In the genomic region with DNA sequence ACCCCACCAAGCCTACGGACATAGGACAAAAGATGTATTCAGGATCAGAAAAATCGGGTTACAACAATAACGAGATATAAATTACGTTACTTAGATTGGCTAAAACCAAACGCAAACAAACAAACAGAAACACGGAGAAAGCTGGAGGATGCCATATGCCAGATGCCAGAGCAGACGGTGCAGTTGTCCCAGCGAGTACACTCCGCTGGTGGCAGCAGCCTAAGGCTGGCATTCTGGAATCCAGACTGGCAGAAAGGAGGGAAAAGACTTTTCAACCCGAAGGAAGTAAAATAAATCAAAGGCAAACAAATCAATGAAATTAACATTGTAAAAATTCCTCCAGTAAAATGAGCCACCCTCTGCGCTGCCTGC, we compare ENCODE assay signal across 8 mouse cellular contexts. TPM values are rescaled to one million over a fixed set of nuclear protein-coding genes. Genes with fewer than 3 reads are reported as not detected.
DNase-seq lines count a peak whose midpoint lies in the region; ATAC-seq and TF ChIP-seq lines count a peak whose summit lies in the region.

No protein-coding gene starts in this region.

- ATAC-seq in heart, embryonic 14.5 days (ENCODE audit: insufficient number of reproducible peaks, insufficient read depth, low FRiP score, low read depth), result no peak
- peak; percentile 49; the same call in 1 of the 2 replicates for ATAC-seq in forebrain, embryonic 16.5 days
- no peak for ATAC-seq in limb, embryonic 13.5 days (ENCODE audit: low FRiP score, low read depth)

- peaks cover 0 to 5% of the 10 kb centered on the region in 2 experiments; a peak in 1 of 4 replicates for H3K4me1 ChIP-seq in heart, embryonic 14.5 days (ENCODE audit: control insufficient read depth in 2 of 2, insufficient read depth in 2 of 2, low read length in 2 of 2)
- peaks cover 15% of the 10 kb centered on the region for H3K4me1 ChIP-seq in forebrain, embryonic 16.5 days (replicated peaks; ENCODE audit: control insufficient read depth, insufficient read depth, low read length)
- peaks cover 16% of the 10 kb centered on the region for H3K4me1 ChIP-seq in limb, embryonic 13.5 days
- H3K4me1 ChIP-seq in kidney, adult 2 months (ENCODE audit: control insufficient read depth, insufficient read depth, low read length), result no peaks in the 10 kb centered on the region

- TF ChIP-seq POLR2A in kidney, adult 2 months (IDR thresholded peaks at IDR 0.05; ENCODE audit: low read depth, low read length), result no peak

- 0 out of 2 replicates have a peak, but pooled peaks cover 3% of the 10 kb centered on the region for H3K27me3 ChIP-seq in heart, embryonic 14.5 days (ENCODE audit: control insufficient read depth, insufficient read depth, low read length)
- H3K27me3 ChIP-seq in forebrain, embryonic 16.5 days (replicated peaks; ENCODE audit: control insufficient read depth, insufficient read depth, low read length), result no peaks in the 10 kb centered on the region
- H3K27me3 ChIP-seq in limb, embryonic 13.5 days, result peaks cover 8% of the 10 kb centered on the region; the same call in 1 of the 2 replicates
- no peaks in the 10 kb centered on the region; the same call in 1 of the 2 replicates for H3K27me3 ChIP-seq in kidney, adult 2 months (replicated peaks; ENCODE audit: control insufficient read depth, insufficient read depth, low read length)

- no peak overlapping the region for H3K27ac ChIP-seq in heart, embryonic 14.5 days (replicated peaks in 1 of 2; ENCODE audit: control insufficient read depth in 1 of 2, insufficient read depth in 1 of 2, low read depth in 2 of 2, low read length in 2 of 2)
- peak overlapping the region; percentile 42; the same call in 1 of the 2 replicates for H3K27ac ChIP-seq in forebrain, embryonic 16.5 days (ENCODE audit: low read length)
- H3K27ac ChIP-seq in limb, embryonic 13.5 days, result no peak overlapping the region
- H3K27ac ChIP-seq in kidney, adult 2 months (ENCODE audit: insufficient read depth, low read depth, low read length), result no peak overlapping the region

- no peak for TF ChIP-seq CTCF in kidney, adult 2 months (conservative IDR thresholded peaks at IDR 0.05; ENCODE audit: insufficient read depth, insufficient read length, low read depth, low read length)

- intact Hi-C loops in heart, postnatal 10 days (cut with DNase I), result no loop called here

- peak overlapping the region; percentile 41; the same call in 1 of the 2 replicates for H3K9ac ChIP-seq in heart, embryonic 14.5 days (ENCODE audit: low read length)
- H3K9ac ChIP-seq in forebrain, embryonic 16.5 days (replicated peaks; ENCODE audit: low read depth, low read length), result peak overlapping the region; percentile 57
- peak overlapping the region; percentile 62 for H3K9ac ChIP-seq in limb, embryonic 13.5 days

- no peaks in the 10 kb centered on the region for H3K9me3 ChIP-seq in heart, embryonic 14.5 days (ENCODE audit: control insufficient read depth, low read length)
- H3K9me3 ChIP-seq in forebrain, embryonic 16.5 days (ENCODE audit: control insufficient read depth, low read length), result no peaks in the 10 kb centered on the region
- H3K9me3 ChIP-seq in limb, embryonic 13.5 days, result no peaks in the 10 kb centered on the region

- WGBS in heart, embryonic 14.5 days, result 20% methylated on average over 11 of the region's 11 CpGs
- 13% methylated on average over 11 of the region's 11 CpGs for WGBS in forebrain, embryonic 16.5 days
- 14% methylated on average over 11 of the region's 11 CpGs for whole genome bisulfite sequencing in limb, embryonic 13.5 days
- WGBS in kidney, adult 2 months, result 19% methylated on average over 11 of the region's 11 CpGs

- no peak for DNase-seq in heart, postnatal 10 days
- peak; percentile 71 for DNase-seq in brain, adult 2 months (ENCODE audit: low read depth, low spot score)
- DNase-seq in spleen, postnatal 4 days (ENCODE audit: low spot score in 2 of 2), result no peak
- no peak for DNase-seq in kidney, adult 2 months
- DNase-seq in adipocyte (ENCODE audit: low spot score), result no peak

- H3K4me2 ChIP-seq in heart, embryonic 14.5 days (ENCODE audit: low read length), result peak overlapping the region; percentile 64
- H3K4me2 ChIP-seq in forebrain, embryonic 16.5 days (ENCODE audit: low read length), result peak overlapping the region; percentile 64
- peak overlapping the region; percentile 67 for H3K4me2 ChIP-seq in limb, embryonic 13.5 days (replicated peaks)

- H3K4me3 ChIP-seq in heart, embryonic 14.5 days (ENCODE audit: control insufficient read depth in 1 of 2, insufficient read depth in 1 of 2, low read depth in 1 of 2, low read length in 2 of 2), result peak overlapping the region in 1 of 2 experiments; percentile 20; a peak in 3 of 4 replicates
- H3K4me3 ChIP-seq in forebrain, embryonic 16.5 days (replicated peaks; ENCODE audit: low read length), result peak overlapping the region; percentile 38
- H3K4me3 ChIP-seq in limb, embryonic 13.5 days, result peak overlapping the region; percentile 34
- no peak overlapping the region for H3K4me3 ChIP-seq in kidney, adult 2 months (ENCODE audit: insufficient read depth, low read depth, low read length)

- no peaks in the 10 kb centered on the region for H3K36me3 ChIP-seq in heart, embryonic 14.5 days (ENCODE audit: control insufficient read depth, insufficient read depth, low read length)
- no peaks in the 10 kb centered on the region for H3K36me3 ChIP-seq in forebrain, embryonic 16.5 days (ENCODE audit: control insufficient read depth, insufficient read depth)
- no peaks in the 10 kb centered on the region for H3K36me3 ChIP-seq in limb, embryonic 13.5 days
- no peaks in the 10 kb centered on the region for H3K36me3 ChIP-seq in kidney, adult 2 months (ENCODE audit: control insufficient read depth, insufficient read depth, low read length)

RNA-seq across cellular contexts. Expression of a gene that starts 0.5 kb away (rescaled TPM):
- not detected in 2 replicates for polyA plus RNA-seq in heart, embryonic 14.5 days (2014; fragmentation: Nextera tagmentation; extraction: Ambion mirVana)
- total RNA-seq in heart, postnatal 10 days (2021), result under 1 TPM in 1 of 2 experiments, not detected in 1; 0.22 TPM
- 0.24 and 0.46 TPM in 2 replicates for polyA plus RNA-seq in forebrain, embryonic 16.5 days (2015; fragmentation: Nextera tagmentation; extraction: Ambion mirVana)
- polyA plus RNA-seq in limb, embryonic 13.5 days (2015; fragmentation: Nextera tagmentation; extraction: Ambion mirVana), result not detected in 2 replicates
- polyA plus RNA-seq in kidney, adult 2 months (2012; rRNA removed), result 0.06 and 0.16 TPM in 2 replicates

RNA-seq across cellular contexts. Expression of a gene that starts 59.3 kb away (rescaled TPM):
- polyA plus RNA-seq in heart, embryonic 14.5 days (2014; fragmentation: Nextera tagmentation; extraction: Ambion mirVana), result 8.8 and 9.8 TPM in 2 replicates
- total RNA-seq in heart, postnatal 10 days (2021), result 10 to 100 TPM; 18.3 to 21.2 TPM
- polyA plus RNA-seq in forebrain, embryonic 16.5 days (2015; fragmentation: Nextera tagmentation; extraction: Ambion mirVana), result 4.7 and 5.7 TPM in 2 replicates
- polyA plus RNA-seq in limb, embryonic 13.5 days (2015; fragmentation: Nextera tagmentation; extraction: Ambion mirVana), result 13.9 and 16.2 TPM in 2 replicates
- 9.8 and 10.4 TPM in 2 replicates for polyA plus RNA-seq in kidney, adult 2 months (2012; rRNA removed)

RNA-seq across cellular contexts. Expression of a gene that starts 59.7 kb away (rescaled TPM):
- polyA plus RNA-seq in heart, embryonic 14.5 days (2014; fragmentation: Nextera tagmentation; extraction: Ambion mirVana), result 65.0 and 72.0 TPM in 2 replicates
- 10 to 100 TPM; 23.6 to 25.4 TPM for total RNA-seq in heart, postnatal 10 days (2021)
- 138 and 159 TPM in 2 replicates for polyA plus RNA-seq in forebrain, embryonic 16.5 days (2015; fragmentation: Nextera tagmentation; extraction: Ambion mirVana)
- 141 and 144 TPM in 2 replicates for polyA plus RNA-seq in limb, embryonic 13.5 days (2015; fragmentation: Nextera tagmentation; extraction: Ambion mirVana)
- 32.3 and 34.3 TPM in 2 replicates for polyA plus RNA-seq in kidney, adult 2 months (2012; rRNA removed)
